Mouse (Mus musculus): ENCODE measurements at regions not wholly inside any gene's neighbourhood (a gene's known extent, or its start where the extent isn't known, plus 50 kb on each side); places are given as distances from the start of the nearest gene placed in this dataset.

DNA sequence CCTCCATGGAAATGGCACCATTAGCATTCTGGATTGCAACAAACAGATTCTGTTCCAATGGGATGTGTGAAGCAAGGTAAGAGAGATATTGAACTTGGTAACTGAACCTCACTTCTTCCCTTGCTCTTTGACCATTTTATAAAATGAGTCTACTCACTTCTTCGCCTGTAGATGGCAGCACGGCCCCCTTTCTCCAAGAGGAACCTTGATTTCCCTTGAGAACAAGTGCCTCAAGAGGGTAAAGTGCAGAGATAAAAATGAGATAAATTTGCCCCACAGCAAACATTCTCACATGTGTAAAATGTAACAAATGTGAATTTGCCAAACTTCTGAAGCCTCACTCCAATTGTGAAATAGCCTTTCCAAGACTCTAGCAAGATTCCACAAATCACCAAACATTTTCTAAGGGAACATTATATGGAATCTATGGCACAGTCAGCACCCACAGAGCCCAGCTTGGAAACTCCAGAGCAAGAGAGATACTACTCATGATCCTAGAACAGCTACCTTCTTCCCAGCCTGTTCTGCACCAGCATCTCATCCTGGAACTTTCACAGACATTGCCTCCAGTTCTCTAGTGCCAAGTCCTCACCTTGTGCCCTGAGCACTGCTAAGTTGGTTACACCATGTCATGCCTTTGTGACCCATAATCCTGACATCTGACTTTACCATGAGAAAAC, 60.3 kb upstream of the Trabd2b start:
- DNase-seq (ENCODE audit: low spot score) (peak; percentile 55), ATAC-seq (ENCODE audit: low FRiP score) (no peak)
- H3K27me3 ChIP-seq (ENCODE audit: insufficient read depth, low read length): no peaks in the 10 kb centered on the region
- WGBS: 2% methylated on average over 2 of the region's 2 CpGs
- no peaks in the 10 kb centered on the region for H3K9me3 ChIP-seq (ENCODE audit: low read length)
- no peak overlapping the region for H3K27ac ChIP-seq (ENCODE audit: low read depth, low read length)
- no peaks in the 10 kb centered on the region for H3K4me1 ChIP-seq (ENCODE audit: insufficient read depth, low read length)
- H3K4me2 ChIP-seq (ENCODE audit: low read depth, low read length, poor library complexity, severe bottlenecking): no peak overlapping the region
- peak; percentile 77 for TF ChIP-seq CTCF (IDR thresholded peaks at IDR 0.05)
- no peak overlapping the region for H3K4me3 ChIP-seq (ENCODE audit: low read depth, low read length)
- no peaks in the 10 kb centered on the region for H3K36me3 ChIP-seq (ENCODE audit: insufficient read depth, low read length)
- H3K9ac ChIP-seq (replicated peaks; ENCODE audit: low read length, poor library complexity, severe bottlenecking): no peak overlapping the region

GRCm38 (mm10) chr4:114346884-114347283, 59.6 kb upstream of the Trabd2b start:
- DNase-seq (ENCODE audit: low spot score): no peak
- TF ChIP-seq CTCF (IDR thresholded peaks at IDR 0.05): no peak
- Histone ChIP-seq H3K27ac (ENCODE audit: low read depth, low read length) (no peak overlapping the region), H3K27me3 (ENCODE audit: insufficient read depth, low read length) (no peaks in the 10 kb centered on the region), H3K36me3 (ENCODE audit: insufficient read depth, low read length) (no peaks in the 10 kb centered on the region), H3K4me3 (ENCODE audit: low read depth, low read length) (no peak overlapping the region), H3K4me1 (ENCODE audit: insufficient read depth, low read length) (no peaks in the 10 kb centered on the region), H3K4me2 (ENCODE audit: low read depth, low read length, poor library complexity, severe bottlenecking) (no peak overlapping the region), H3K9me3 (ENCODE audit: low read length) (no peaks in the 10 kb centered on the region), H3K9ac (replicated peaks; ENCODE audit: low read length, poor library complexity, severe bottlenecking) (no peak overlapping the region)
- WGBS: 62% methylated on average over 4 of the region's 4 CpGs
- no peak for ATAC-seq (ENCODE audit: low FRiP score)

DNA sequence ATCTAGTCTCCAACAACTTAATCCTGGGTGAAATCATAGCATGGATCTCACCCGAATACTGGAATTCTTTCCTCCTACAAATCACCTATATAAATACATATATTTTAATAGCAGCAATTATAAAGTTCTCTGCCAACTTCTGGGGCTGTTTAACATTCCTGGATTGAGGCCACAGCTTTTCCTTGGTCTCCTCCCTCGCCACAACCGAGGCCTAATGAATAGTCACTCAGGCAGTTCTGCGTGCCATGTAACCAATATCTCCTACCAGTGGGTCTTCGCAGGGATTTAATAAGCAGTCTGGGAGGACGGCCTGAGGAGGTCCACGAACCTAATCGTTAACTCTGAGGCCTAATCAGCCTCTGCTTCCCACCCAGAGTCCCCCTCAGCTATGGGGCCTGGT, 56.9 kb upstream of the Trabd2b start:
- ATAC-seq (ENCODE audit: low FRiP score) (no peak), DNase-seq (ENCODE audit: low spot score) (no peak)
- Histone ChIP-seq H3K4me2 (ENCODE audit: low read depth, low read length, poor library complexity, severe bottlenecking) (no peak overlapping the region), H3K9me3 (ENCODE audit: low read length) (no peaks in the 10 kb centered on the region), H3K9ac (replicated peaks; ENCODE audit: low read length, poor library complexity, severe bottlenecking) (no peak overlapping the region), H3K36me3 (ENCODE audit: insufficient read depth, low read length) (no peaks in the 10 kb centered on the region), H3K4me3 (ENCODE audit: low read depth, low read length) (no peak overlapping the region), H3K27ac (ENCODE audit: low read depth, low read length) (no peak overlapping the region), H3K4me1 (ENCODE audit: insufficient read depth, low read length) (no peaks in the 10 kb centered on the region), H3K27me3 (ENCODE audit: insufficient read depth, low read length) (no peaks in the 10 kb centered on the region)
- TF ChIP-seq CTCF (IDR thresholded peaks at IDR 0.05): no peak
- 56% methylated on average over 8 of the region's 8 CpGs for WGBS

- DNase-seq (ENCODE audit: low spot score): no peak
- no peak overlapping the region for H3K4me2 ChIP-seq (ENCODE audit: low read depth, low read length, poor library complexity, severe bottlenecking)
- no peak overlapping the region for H3K27ac ChIP-seq (ENCODE audit: low read depth, low read length)
- no peak for ATAC-seq (ENCODE audit: low FRiP score)
- no peaks in the 10 kb centered on the region for H3K36me3 ChIP-seq (ENCODE audit: insufficient read depth, low read length)
- no peak overlapping the region for H3K4me3 ChIP-seq (ENCODE audit: low read depth, low read length)
- no peak for TF ChIP-seq CTCF (IDR thresholded peaks at IDR 0.05)
- WGBS: 79% methylated on average over 1 of the region's 1 CpGs
- no peaks in the 10 kb centered on the region for H3K9me3 ChIP-seq (ENCODE audit: low read length)
- no peaks in the 10 kb centered on the region for H3K4me1 ChIP-seq (ENCODE audit: insufficient read depth, low read length)
- H3K27me3 ChIP-seq (ENCODE audit: insufficient read depth, low read length): no peaks in the 10 kb centered on the region
- H3K9ac ChIP-seq (replicated peaks; ENCODE audit: low read length, poor library complexity, severe bottlenecking): no peak overlapping the region
Observed at GRCm38 (mm10) chr4:114351282-114351681, 55.2 kb upstream of the Trabd2b start.

DNA sequence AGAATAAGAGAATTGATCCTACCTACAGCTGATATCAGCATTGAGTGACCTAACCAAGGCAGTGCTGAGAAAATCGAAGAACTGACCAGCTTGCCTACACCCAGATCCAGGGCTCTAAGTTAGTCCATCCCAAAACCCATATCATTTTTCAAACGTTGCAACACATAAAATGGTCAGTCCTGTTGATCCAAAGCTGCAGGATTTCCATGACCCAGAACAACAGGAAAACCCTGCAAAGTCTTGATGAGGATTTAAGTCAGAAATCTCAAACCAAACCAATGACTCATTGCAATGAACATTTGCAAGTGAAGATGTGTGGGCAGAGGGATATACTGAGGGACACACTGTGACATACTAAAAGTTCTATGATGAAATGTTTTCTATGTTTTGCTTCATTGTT, 53.5 kb upstream of the Trabd2b start:
- Histone ChIP-seq H3K4me1 (ENCODE audit: insufficient read depth, low read length) (no peaks in the 10 kb centered on the region), H3K4me3 (ENCODE audit: low read depth, low read length) (no peak overlapping the region), H3K9ac (replicated peaks; ENCODE audit: low read length, poor library complexity, severe bottlenecking) (no peak overlapping the region), H3K27me3 (ENCODE audit: insufficient read depth, low read length) (no peaks in the 10 kb centered on the region), H3K9me3 (ENCODE audit: low read length) (no peaks in the 10 kb centered on the region), H3K36me3 (ENCODE audit: insufficient read depth, low read length) (no peaks in the 10 kb centered on the region), H3K4me2 (ENCODE audit: low read depth, low read length, poor library complexity, severe bottlenecking) (no peak overlapping the region), H3K27ac (ENCODE audit: low read depth, low read length) (no peak overlapping the region)
- no peak for TF ChIP-seq CTCF (IDR thresholded peaks at IDR 0.05)
- 71% methylated on average over 2 of the region's 2 CpGs for WGBS
- no peak for DNase-seq (ENCODE audit: low spot score)
- ATAC-seq (ENCODE audit: low FRiP score): no peak
